Mouse (Mus musculus) neural tube, embryonic 12.5 days (tissue): ENCODE measurements around the gene Rln1. TPM values are rescaled to one million over a fixed set of nuclear protein-coding genes. Genes with fewer than 3 reads are reported as not detected.

Experiments
- ATAC-seq: fragments of 200-750 bp; cut with Nextera tagmentation; 2 replicates; pipeline ENCODE4 v1.8.0; 2017; ENCODE audit warnings: low read depth, mild to moderate bottlenecking, moderate TSS enrichment, moderate library complexity; ENCODE audit not compliant: low FRiP score
- H3K27ac ChIP-seq: fragments of 300-500 bp; sonication (generic); 2 replicates; pipeline ENCODE4 v1.5.1; 2016
- H3K27me3 ChIP-seq: fragments of 300-500 bp; sonication (generic); replicated peaks from 2 replicates; pipeline ENCODE4 v1.6.1; 2016; ENCODE audit warnings: mild to moderate bottlenecking
- H3K36me3 ChIP-seq: fragments of 300-500 bp; sonication (generic); 2 replicates; pipeline ENCODE4 v1.6.1; 2016; ENCODE audit warnings: mild to moderate bottlenecking
- H3K4me1 ChIP-seq: fragments of 300-500 bp; sonication (generic); 2 replicates; pipeline ENCODE4 v1.6.1; 2016
- H3K4me2 ChIP-seq: fragments of 300-500 bp; sonication (generic); replicated peaks from 2 replicates; pipeline ENCODE4 v1.6.1; 2016; ENCODE audit warnings: mild to moderate bottlenecking
- H3K4me3 ChIP-seq: fragments of 300-500 bp; sonication (generic); 2 replicates; pipeline ENCODE4 v1.5.1; 2016
- H3K9ac ChIP-seq: fragments of 300-500 bp; sonication (generic); 2 replicates; pipeline ENCODE4 v1.6.1; 2016; ENCODE audit warnings: mild to moderate bottlenecking
- H3K9me3 ChIP-seq: fragments of 300-500 bp; sonication (generic); 2 replicates; pipeline ENCODE4 v1.6.1; 2016; ENCODE audit warnings: mild to moderate bottlenecking
- WGBS: fragments of 180-500 bp; shearing (Covaris S2); methylation state at CpG from one replicate; pipeline ENCODE4 v1.1.7; 2016; 5-methylcytosine and 5-hydroxymethylcytosine counted together
- polyA plus RNA-seq: library from polyadenylated mRNA; unstranded; fragments of >200 nt; fragmentation: Nextera tagmentation; extraction: Ambion mirVana; gene quantifications from 2 replicates; pipeline ENCODE4 v1.2.1, GENCODE M21; 2016

Rln1 gene
- 1.3 and 1.6 TPM in 2 replicates for polyA plus RNA-seq

DNA sequence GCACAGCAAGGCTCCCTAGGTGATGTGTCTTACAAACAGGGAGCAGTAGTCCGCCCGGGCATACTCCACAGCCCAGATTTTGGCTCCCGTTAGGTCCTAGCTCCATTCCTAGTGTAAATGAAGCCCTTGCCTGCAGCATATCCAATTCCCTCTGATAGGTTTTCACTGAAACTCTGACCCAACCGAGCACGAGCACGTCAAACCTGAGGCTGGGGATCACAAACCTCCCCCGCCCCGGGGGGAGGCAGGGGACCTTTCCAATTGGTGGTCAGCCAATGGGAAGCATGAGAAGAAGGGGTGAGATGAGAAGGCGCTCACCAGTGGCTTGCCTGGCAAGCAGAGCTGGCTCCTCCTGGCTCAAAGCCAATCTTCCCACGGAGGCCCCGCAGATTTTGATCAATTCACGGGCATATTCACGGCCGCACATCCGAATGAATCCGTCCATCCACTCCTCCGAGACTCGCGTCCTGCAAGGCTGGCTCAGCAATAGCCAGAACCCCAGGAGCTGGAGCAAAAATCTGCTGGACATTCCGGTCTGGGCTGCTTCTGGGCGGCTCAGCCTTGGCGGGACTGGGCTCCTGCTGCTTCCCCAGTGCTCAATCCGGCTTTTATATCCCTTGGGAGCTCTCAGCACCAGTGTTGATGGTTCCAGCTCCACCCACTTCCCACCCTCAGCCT is at the start of gene Rln1:
Gene Rln1, minus strand, starts transcription at position 603 of the 678 bp plus-strand sequence.
- no peak within 1 kb of the TSS for H3K27ac ChIP-seq
- peak; percentile 84 for ATAC-seq

DNA sequence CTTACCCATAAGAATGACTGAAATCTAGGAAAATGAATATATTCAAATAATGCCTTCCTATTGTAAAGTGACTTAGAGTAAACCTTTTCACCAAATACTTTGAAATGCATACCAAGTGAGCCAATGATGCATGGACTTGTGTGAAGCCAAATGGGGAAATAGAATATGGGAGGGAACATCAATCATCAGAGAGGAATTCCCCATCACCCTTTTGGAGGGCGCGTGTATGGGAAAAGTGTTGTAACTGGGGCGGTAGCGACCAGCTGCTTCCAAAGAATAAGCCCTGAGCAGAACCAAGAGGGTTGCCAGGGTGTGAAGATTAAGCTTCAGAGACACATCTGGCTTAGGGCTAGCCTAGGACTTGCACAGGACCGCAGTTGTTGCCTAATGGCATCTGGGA is 48.9 kb upstream of the Rln1 start:
- Histone ChIP-seq H3K9ac (no peak overlapping the region), H3K4me1 (no peaks in the 10 kb centered on the region), H3K36me3 (no peaks in the 10 kb centered on the region), H3K4me2 (no peak overlapping the region), H3K4me3 (no peak overlapping the region), H3K9me3 (no peaks in the 10 kb centered on the region), H3K27ac (no peak overlapping the region), H3K27me3 (no peaks in the 10 kb centered on the region)
- ATAC-seq = no peak
- WGBS = 94% methylated on average over 5 of the region's 5 CpGs

More for the DNA sequence above, at the start of gene Rln1:
- H3K4me3 ChIP-seq = peak within 1 kb of the TSS; percentile 42
- H3K9ac ChIP-seq = peak within 1 kb of the TSS; percentile 62
- H3K27me3 ChIP-seq = no peaks in the 10 kb centered on the region
- 2% methylated on average over 23 of the region's 23 CpGs for WGBS
- no peaks in the 10 kb centered on the region for H3K9me3 ChIP-seq
- H3K4me1 ChIP-seq = peaks cover 7% of the 10 kb centered on the region; the same call in 1 of the 2 replicates
- peak within 1 kb of the TSS; percentile 82 for H3K4me2 ChIP-seq
- H3K36me3 ChIP-seq = no peaks in the 10 kb centered on the region

DNA sequence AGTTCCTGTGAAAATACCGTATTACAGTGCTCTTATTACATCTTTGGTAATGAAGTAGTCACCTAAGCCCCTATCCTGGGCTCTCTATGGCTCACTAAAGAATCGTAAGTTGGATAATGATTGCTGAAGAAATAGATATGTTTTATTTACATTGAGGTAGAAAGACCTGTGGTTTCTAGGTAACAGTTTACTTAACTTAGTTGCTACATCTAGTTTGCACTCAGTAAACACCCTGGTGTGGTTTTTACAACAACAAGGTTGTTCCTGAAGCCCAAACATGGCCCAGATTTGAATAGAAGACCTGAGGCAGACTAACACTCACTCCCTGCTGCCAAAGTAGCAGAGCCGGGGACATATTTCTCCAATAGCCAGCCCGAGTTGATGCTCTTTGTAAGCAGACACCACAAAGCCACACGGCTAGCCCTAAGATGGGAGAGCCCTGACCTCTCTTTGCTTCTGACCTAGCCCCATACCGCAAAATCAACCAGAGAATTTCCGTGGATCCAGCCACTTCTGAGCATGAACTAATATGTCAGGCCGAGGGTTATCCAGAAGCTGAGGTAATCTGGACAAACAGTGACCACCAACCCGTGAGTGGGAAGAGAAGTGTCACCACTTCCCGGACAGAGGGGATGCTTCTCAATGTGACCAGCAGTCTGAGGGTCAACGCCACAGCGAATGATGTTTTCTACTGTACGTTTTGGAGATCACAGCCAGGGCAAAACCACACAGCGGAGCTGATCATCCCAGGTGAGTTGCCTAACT is 45.6 kb upstream of the Rln1 start:
- Histone ChIP-seq H3K4me3 (no peak overlapping the region), H3K4me1 (no peaks in the 10 kb centered on the region), H3K36me3 (no peaks in the 10 kb centered on the region), H3K9me3 (no peaks in the 10 kb centered on the region), H3K4me2 (no peak overlapping the region), H3K27me3 (no peaks in the 10 kb centered on the region), H3K27ac (no peak overlapping the region), H3K9ac (no peak overlapping the region)
- WGBS = 91% methylated on average over 14 of the region's 14 CpGs
- no peak for ATAC-seq

DNA sequence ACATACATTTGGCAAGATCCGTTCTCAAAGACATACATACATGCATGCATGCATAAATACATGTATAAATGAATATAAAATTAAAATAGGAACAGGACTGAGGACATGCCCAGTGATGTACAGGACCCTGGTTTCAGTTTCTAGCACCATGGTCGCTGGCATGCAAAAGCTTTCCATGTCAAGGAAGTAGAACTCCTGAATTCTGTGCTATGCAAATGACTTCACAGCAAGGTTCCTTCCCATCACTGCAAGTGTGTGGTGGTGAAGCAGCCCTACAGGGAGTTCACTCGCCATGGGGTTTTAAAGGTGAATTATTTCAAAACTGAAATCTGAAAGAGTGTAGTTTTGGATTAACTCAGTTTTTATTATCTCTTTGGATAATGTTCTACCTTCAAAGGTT is 41.9 kb upstream of the Rln1 start:
- H3K27me3 ChIP-seq = no peaks in the 10 kb centered on the region
- no peaks in the 10 kb centered on the region for H3K9me3 ChIP-seq
- no peaks in the 10 kb centered on the region for H3K36me3 ChIP-seq
- H3K9ac ChIP-seq = no peak overlapping the region
- ATAC-seq = no peak
- no peak overlapping the region for H3K27ac ChIP-seq
- H3K4me2 ChIP-seq = no peak overlapping the region
- WGBS = 70% methylated on average over 3 of the region's 3 CpGs
- no peaks in the 10 kb centered on the region for H3K4me1 ChIP-seq
- no peak overlapping the region for H3K4me3 ChIP-seq

DNA sequence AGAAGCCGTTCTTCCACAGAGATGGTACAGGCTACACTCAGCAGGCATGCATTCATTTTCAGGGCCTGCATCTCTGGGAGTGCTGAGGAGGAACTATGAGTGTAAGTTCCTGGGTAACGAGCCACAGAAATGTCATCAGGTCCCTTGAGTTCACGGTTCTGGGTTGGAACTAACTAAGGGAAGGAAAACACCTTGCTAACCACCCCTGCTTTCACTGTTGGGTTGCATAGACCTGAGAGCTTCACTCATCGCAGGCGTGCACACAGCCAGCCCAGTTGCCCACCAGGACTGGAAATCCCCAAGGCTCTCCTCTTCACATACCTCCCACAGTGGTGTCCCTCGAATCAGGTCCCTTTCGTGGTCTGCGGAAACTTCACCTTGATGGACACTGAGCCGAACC is 40.5 kb upstream of the Rln1 start:
- Histone ChIP-seq H3K4me3 (no peak overlapping the region), H3K27ac (no peak overlapping the region), H3K27me3 (no peaks in the 10 kb centered on the region), H3K4me1 (no peaks in the 10 kb centered on the region), H3K4me2 (no peak overlapping the region), H3K36me3 (no peaks in the 10 kb centered on the region), H3K9me3 (no peaks in the 10 kb centered on the region), H3K9ac (no peak overlapping the region)
- no peak for ATAC-seq
- WGBS = 88% methylated on average over 9 of the region's 9 CpGs

DNA sequence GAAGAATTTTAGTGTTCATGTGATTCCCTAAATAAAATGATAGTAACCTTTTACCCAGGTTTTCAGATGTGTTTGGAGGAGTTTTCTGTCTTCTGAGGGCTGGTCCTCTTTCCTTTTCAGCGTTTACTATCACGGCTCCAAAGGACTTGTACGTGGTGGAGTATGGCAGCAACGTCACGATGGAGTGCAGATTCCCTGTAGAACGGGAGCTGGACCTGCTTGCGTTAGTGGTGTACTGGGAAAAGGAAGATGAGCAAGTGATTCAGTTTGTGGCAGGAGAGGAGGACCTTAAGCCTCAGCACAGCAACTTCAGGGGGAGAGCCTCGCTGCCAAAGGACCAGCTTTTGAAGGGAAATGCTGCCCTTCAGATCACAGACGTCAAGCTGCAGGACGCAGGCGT is 39.0 kb upstream of the Rln1 start:
- 0 out of 2 replicates have a peak overlapping the region, but pooled peaks have one; percentile 13 for H3K9ac ChIP-seq

DNA sequence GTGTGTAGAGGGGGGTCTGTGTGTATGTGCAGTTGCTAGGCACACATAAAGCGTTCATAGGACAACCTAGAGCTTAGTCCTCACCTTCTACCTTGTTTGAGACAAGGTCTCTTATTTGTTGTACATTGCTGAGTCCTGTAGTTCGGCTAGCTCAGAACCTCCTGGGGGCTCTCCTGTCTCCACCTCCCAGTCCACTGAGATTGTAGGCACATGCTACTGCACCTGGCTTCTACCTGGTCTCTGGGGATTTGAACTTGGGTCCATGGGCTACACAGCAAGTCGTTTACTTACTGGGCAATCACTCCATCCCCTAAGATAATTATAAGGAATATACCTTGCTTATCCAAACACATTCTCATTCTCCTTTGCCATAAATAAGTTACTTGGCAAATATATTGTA is 38.2 kb upstream of the Rln1 start:
- no peak overlapping the region for H3K27ac ChIP-seq
- ATAC-seq = no peak
- H3K9ac ChIP-seq = no peak overlapping the region
- 89% methylated on average over 3 of the region's 3 CpGs for WGBS
- no peaks in the 10 kb centered on the region for H3K4me1 ChIP-seq
- no peak overlapping the region for H3K4me2 ChIP-seq
- no peak overlapping the region for H3K4me3 ChIP-seq
- no peaks in the 10 kb centered on the region for H3K9me3 ChIP-seq
- H3K36me3 ChIP-seq = no peaks in the 10 kb centered on the region
- no peaks in the 10 kb centered on the region for H3K27me3 ChIP-seq

More for the DNA sequence above, 39.0 kb upstream of the Rln1 start:
- Histone ChIP-seq H3K27me3 (no peaks in the 10 kb centered on the region), H3K4me2 (peak overlapping the region; percentile 53), H3K4me3 (0 out of 2 replicates have a peak overlapping the region, but pooled peaks have one; percentile 0), H3K4me1 (no peaks in the 10 kb centered on the region), H3K9me3 (no peaks in the 10 kb centered on the region), H3K36me3 (no peaks in the 10 kb centered on the region), H3K27ac (no peak overlapping the region)
- 38% methylated on average over 11 of the region's 11 CpGs for WGBS
- no peak for ATAC-seq

DNA sequence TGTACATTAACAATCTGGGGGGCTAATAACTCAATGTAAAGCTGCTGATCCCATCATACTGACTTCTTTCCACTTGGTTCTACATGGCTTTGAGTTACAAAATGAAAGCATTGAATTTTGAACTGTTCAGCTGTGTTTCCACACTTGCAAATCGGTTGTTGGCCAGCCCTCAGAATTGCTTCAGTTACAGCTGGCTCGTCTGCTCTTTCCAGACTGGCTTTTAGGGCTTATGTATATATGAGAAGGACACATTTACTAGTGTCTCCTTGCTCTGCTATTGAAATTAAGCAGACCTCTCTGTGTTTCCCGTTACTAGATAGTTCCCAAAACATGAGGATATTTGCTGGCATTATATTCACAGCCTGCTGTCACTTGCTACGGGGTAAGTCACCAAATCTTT is 37.7 kb upstream of the Rln1 start:
- Histone ChIP-seq H3K36me3 (no peaks in the 10 kb centered on the region), H3K9me3 (no peaks in the 10 kb centered on the region), H3K9ac (no peak overlapping the region), H3K4me1 (0 out of 2 replicates have a peak, but pooled peaks cover 4% of the 10 kb centered on the region), H3K27ac (no peak overlapping the region), H3K27me3 (no peaks in the 10 kb centered on the region), H3K4me2 (no peak overlapping the region), H3K4me3 (no peak overlapping the region)
- 81% methylated on average over 4 of the region's 4 CpGs for WGBS
- no peak for ATAC-seq

DNA sequence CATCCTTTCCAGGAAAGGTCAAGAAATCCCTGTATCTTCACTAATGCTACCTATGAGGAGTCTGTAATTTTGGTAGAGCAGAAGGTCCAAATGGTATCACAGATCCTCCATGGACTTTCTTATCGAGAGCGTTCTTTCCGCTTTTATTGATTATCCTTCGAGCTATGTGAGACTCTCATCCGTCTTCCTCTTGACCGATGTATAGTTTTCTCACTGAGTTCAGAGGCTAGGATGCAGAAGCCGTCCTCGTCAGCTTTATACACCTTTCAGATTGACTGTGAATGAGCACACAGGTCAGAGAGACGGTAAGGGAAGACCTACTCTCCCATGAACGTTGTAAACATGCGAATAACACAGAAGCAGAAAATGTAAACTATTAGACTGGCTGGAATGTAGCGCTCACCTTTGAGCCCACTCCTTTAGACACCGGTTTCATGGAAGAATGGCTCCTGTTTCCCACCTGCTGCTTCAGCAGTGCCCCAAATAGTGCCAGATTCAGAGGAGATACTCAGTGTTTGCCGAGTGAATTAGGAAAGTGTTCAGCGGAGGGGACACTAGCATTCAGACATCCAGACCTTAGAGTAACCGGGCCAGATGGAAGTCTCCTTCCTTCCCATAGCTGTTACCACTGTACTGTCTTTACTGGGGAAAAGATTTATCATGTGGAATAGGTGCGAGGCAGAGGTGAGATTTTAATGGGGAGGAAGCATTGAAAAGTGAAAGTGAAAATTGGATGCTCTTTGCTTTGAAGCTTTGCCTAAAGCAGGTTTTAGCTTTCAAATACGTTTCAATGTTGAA is 37.0 kb upstream of the Rln1 start:
- Histone ChIP-seq H3K4me1 (0 out of 2 replicates have a peak, but pooled peaks cover 9% of the 10 kb centered on the region), H3K27ac (no peak overlapping the region), H3K4me2 (no peak overlapping the region), H3K9ac (no peak overlapping the region), H3K4me3 (no peak overlapping the region), H3K27me3 (no peaks in the 10 kb centered on the region), H3K36me3 (no peaks in the 10 kb centered on the region), H3K9me3 (no peaks in the 10 kb centered on the region)
- ATAC-seq = no peak
- WGBS = 84% methylated on average over 18 of the region's 18 CpGs

DNA sequence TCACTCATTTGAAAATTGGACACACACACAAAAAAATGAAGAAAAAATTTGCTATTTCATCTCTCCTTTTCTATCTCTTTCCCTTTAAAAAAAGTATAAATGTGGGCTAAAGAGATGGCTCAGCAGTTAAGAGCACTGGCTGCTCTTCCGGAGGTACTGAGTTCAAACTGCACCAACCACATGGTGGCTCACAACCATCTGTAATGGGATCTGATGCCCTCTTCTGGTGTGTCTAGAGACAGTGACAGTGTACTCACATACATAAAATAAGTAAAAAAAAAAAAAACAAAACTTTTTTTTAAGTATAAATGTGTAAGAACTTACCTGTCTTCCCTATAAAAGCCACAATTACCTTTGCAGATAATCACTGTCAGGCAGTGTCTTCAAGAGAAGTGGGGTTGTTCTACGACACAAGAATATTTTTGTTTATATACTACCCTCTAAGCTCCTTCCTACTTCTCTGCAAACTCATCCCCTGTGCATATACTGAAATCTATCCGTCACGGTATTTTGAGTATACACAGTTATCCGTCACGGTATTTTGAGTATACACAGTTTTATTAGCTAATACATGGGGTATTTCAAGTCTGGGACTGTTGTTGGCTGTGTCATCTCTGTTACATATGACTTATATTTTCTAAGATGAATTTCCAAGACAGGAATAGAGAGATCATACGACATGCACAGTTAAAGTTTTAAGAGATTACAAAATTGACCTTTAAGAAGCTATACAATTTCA is 36.2 kb upstream of the Rln1 start:
- 88% methylated on average over 7 of the region's 7 CpGs for WGBS
- H3K27me3 ChIP-seq = no peaks in the 10 kb centered on the region
- no peaks in the 10 kb centered on the region for H3K36me3 ChIP-seq
- no peaks in the 10 kb centered on the region for H3K9me3 ChIP-seq
- H3K4me3 ChIP-seq = no peak overlapping the region
- H3K27ac ChIP-seq = no peak overlapping the region
- ATAC-seq = no peak
- H3K9ac ChIP-seq = no peak overlapping the region
- H3K4me2 ChIP-seq = no peak overlapping the region
- 0 out of 2 replicates have a peak, but pooled peaks cover 9% of the 10 kb centered on the region for H3K4me1 ChIP-seq

DNA sequence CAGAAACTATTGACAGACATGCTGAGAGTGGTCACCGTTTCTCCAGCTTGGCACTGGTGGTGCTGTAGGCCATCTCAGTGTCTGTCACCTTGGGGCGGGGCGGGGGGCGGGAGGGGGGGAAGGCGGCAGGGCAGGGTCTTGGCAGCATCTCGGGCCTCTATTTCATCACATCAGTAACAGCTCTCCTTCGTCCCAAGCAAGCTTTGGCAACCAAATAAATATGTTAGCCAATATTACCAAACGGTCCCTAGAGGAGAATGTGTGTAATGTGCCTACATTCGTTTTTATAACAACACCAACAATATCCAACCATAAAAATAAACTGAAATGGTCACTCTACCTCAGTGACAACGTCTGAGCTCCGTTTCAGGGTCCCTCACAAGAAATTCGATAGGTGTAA is 35.6 kb upstream of the Rln1 start:
- Histone ChIP-seq H3K4me2 (no peak overlapping the region), H3K36me3 (no peaks in the 10 kb centered on the region), H3K4me3 (no peak overlapping the region), H3K27ac (no peak overlapping the region), H3K9me3 (no peaks in the 10 kb centered on the region), H3K4me1 (0 out of 2 replicates have a peak, but pooled peaks cover 9% of the 10 kb centered on the region), H3K9ac (no peak overlapping the region), H3K27me3 (no peaks in the 10 kb centered on the region)
- ATAC-seq = no peak
- 75% methylated on average over 12 of the region's 12 CpGs for WGBS
